Mouse (Mus musculus): ENCODE data around the gene Aaas.

DNA sequence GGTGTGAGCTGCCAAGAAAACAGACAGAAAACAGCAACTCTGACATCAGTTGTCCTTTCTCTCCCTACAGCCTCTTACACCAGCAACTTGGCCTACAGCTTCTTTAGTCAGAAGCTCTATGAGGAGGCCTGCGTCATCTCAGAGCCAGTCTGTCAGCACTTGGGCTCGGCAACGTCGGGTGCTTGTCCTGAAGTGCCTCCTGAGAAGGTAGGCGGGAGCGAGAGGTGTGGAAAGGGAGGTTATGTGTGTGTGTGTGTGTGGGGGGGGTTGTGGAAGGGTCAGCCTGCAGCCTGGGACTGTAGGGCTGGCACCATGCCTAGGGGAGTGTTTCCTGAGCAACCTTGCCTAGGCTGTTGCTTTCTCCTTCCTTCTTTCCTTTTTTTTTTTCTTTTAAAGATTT is 48.0 kb downstream of the Aaas start:
- TF ChIP-seq CTCF (IDR thresholded peaks at IDR 0.05; ENCODE audit: insufficient read depth, low read depth, low read length) (no peak), POLR2A (IDR thresholded peaks at IDR 0.05; ENCODE audit: insufficient read depth, low read depth, low read length) (no peak)

All from olfactory bulb, adult 2 months (tissue).